Mouse (Mus musculus): ENCODE data around the gene Nrp2. TPM values are rescaled to one million over a fixed set of nuclear protein-coding genes. Genes with fewer than 3 reads are reported as not detected.

The Nrp2 gene
- polyA plus RNA-seq, 1 experiment from 2014 or later: 31.1 TPM

DNA sequence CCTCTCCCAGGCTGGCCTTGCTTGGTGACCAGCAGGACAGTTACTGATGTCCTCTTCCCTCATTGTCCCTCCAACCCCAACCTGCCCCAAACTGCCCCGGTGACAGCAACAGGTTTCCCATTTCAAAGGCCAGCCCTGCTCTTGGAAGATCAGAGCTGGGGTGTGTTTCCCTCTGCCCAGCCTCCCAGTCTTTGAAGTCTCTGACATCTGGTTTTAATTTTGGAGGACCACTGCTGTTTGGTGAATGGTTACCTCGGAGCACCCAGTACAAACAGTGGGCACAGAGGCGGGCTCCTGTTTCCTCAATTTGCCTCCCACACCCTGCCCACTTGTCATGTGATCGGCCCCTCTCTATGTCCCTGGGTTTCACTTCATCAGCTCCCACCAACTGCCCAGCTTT is 63.7 kb downstream of the Nrp2 start:
- no peak for ATAC-seq
- 49% methylated on average over 4 of the region's 4 CpGs for WGBS
- Histone ChIP-seq H3K27me3 (replicated peaks) (no peaks in the 10 kb centered on the region), H3K4me3 (replicated peaks) (no peak overlapping the region), H3K9ac (no peak overlapping the region), H3K9me3 (no peaks in the 10 kb centered on the region), H3K27ac (no peak overlapping the region), H3K4me1 (replicated peaks) (no peaks in the 10 kb centered on the region), H3K36me3 (peaks cover 15% of the 10 kb centered on the region), H3K4me2 (replicated peaks) (no peak overlapping the region)

DNA sequence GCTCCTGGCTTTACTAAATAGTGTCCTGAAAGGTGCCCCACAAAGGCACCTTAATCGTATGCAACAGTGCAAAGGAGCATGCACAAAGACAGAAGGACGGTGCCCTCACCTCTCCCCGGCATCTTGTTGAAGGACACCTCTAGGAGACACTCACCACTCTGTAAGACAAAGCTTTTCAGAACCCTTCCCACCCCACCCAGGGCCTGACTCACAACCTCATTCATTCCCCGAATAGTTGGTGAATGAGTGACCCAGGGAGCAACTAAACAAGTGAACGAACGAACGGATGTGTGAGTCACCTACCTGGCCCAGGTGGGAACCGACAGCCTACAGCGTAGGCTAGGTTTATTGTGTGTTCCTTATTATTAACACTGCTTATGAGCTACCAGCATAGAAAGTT is 64.5 kb downstream of the Nrp2 start:
- H3K4me2 ChIP-seq (replicated peaks): no peak overlapping the region
- no peak overlapping the region for H3K27ac ChIP-seq
- no peak overlapping the region for H3K4me3 ChIP-seq (replicated peaks)
- H3K36me3 ChIP-seq: peaks cover 14% of the 10 kb centered on the region
- no peaks in the 10 kb centered on the region for H3K9me3 ChIP-seq
- H3K4me1 ChIP-seq (replicated peaks): no peaks in the 10 kb centered on the region
- no peaks in the 10 kb centered on the region for H3K27me3 ChIP-seq (replicated peaks)
- no peak overlapping the region for H3K9ac ChIP-seq
- WGBS: 76% methylated on average over 9 of the region's 9 CpGs
- ATAC-seq: peak; percentile 31

DNA sequence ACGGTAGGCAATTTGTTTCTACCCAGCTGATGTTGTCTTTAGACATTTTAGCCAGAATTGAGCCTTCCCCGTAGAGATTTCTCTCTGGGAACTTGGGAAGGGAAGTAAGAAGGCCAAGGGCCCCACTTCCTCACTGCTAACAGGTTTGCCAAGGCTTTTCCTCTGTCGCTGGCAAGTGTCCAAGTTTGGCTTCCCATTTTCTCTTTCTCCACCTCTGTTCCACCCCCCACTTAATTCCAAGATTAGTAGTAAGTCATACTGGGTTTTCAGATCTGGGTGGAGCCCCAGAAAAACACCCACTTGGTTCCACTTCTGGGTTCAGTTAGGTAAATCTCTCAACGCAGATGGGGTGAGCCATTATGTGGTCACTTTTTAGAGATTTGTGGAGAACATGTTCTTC is 67.5 kb downstream of the Nrp2 start:
- ATAC-seq: no peak
- WGBS: 74% methylated on average over 4 of the region's 4 CpGs
- no peak overlapping the region for H3K9ac ChIP-seq
- H3K4me3 ChIP-seq (replicated peaks): no peak overlapping the region
- no peak overlapping the region for H3K4me2 ChIP-seq (replicated peaks)
- H3K9me3 ChIP-seq: no peaks in the 10 kb centered on the region
- no peaks in the 10 kb centered on the region for H3K27me3 ChIP-seq (replicated peaks)
- H3K36me3 ChIP-seq: peaks cover 8% of the 10 kb centered on the region
- no peak overlapping the region for H3K27ac ChIP-seq
- H3K4me1 ChIP-seq (replicated peaks): no peaks in the 10 kb centered on the region

DNA sequence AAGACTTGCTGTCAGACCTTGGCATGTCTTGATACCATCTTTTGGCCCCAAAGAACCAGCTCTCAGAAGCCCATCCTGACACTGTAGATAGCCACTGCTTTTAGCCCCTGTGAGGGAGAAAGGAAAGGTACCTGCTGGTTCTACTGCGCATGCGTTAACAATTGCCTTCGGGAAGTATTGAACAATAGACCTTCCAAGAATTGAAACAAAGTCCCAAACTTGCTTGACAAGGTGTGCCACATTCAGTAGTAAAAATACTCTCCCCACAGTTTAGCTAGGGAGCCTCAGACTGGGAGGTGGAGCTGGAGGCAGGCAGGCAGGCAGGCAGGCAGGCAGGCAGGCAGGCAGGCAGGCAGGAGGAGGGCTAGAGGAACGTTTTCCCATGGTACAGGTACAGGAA is 69.3 kb downstream of the Nrp2 start:
- no peak for ATAC-seq
- Histone ChIP-seq H3K27ac (no peak overlapping the region), H3K36me3 (peaks cover 8% of the 10 kb centered on the region), H3K9me3 (no peaks in the 10 kb centered on the region), H3K27me3 (replicated peaks) (no peaks in the 10 kb centered on the region), H3K4me3 (replicated peaks) (no peak overlapping the region), H3K9ac (no peak overlapping the region), H3K4me2 (replicated peaks) (no peak overlapping the region), H3K4me1 (replicated peaks) (peaks cover 13% of the 10 kb centered on the region)
- 75% methylated on average over 4 of the region's 4 CpGs for WGBS

DNA sequence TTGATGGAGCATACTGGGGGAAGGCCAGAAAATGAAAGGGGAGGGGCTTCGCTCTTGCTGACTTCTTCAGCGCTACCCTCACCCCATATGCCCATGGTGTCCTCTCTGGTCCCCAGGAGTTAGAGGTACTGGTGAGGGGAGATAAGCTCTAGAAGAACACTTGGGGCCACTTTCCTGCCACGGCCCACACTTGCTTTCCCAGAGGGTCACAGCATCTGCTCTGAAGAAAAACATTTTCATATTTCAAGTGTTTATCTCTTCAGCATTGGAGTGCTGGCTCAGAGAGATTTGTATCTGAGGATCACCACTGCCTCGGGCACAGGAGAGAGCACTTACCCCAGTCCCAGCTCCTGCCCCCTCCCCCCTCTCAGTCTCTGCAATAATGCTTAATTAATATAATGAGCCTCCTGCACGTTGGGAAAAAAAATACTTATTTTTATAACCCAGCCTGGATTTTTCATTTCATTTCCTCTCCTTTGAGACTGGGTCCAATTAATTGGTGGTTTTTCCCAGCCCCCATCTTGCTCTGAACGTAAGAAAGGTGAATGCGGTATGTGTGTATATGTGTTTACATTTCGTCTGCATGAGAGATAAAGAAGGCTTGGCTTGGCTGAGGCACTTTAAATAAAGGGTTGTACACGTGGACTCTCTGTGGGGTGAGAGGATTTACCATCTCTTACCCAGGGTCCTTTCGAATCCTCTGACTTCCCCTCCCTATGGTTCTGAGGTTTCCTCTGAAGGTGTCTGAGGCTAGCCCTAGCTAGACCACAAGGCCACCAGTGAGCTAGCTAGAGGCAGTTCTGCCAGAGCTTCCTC is 70.2 kb downstream of the Nrp2 start:
- ATAC-seq: peak; percentile 25; the same call in 1 of the 2 replicates
- Histone ChIP-seq H3K27me3 (replicated peaks) (no peaks in the 10 kb centered on the region), H3K27ac (no peak overlapping the region), H3K9ac (no peak overlapping the region), H3K4me2 (replicated peaks) (no peak overlapping the region), H3K4me1 (replicated peaks) (peaks cover 16% of the 10 kb centered on the region), H3K36me3 (peaks cover 8% of the 10 kb centered on the region), H3K4me3 (replicated peaks) (no peak overlapping the region), H3K9me3 (no peaks in the 10 kb centered on the region)
- WGBS: 53% methylated on average over 10 of the region's 10 CpGs

DNA sequence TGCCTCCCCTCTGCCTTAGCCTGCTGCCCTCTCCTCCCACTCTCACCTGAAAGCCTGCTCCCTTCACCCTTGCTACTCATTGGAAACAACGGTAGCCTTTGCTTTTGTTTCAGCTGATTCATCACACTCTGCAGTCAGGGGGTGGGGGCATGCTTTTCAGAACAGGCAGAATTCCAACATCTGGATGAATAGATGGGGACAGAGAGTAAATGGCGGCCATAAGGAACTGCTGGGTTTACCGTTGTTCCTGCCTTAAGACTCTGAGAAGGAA is 70.8 kb downstream of the Nrp2 start:
- 59% methylated on average over 3 of the region's 3 CpGs for WGBS
- Histone ChIP-seq H3K36me3 (peaks cover 8% of the 10 kb centered on the region; the same call in 1 of the 2 replicates), H3K4me2 (replicated peaks) (no peak overlapping the region), H3K27me3 (replicated peaks) (no peaks in the 10 kb centered on the region), H3K27ac (no peak overlapping the region), H3K4me3 (replicated peaks) (no peak overlapping the region), H3K9ac (no peak overlapping the region), H3K9me3 (no peaks in the 10 kb centered on the region), H3K4me1 (replicated peaks) (peaks cover 16% of the 10 kb centered on the region)
- ATAC-seq: no peak

DNA sequence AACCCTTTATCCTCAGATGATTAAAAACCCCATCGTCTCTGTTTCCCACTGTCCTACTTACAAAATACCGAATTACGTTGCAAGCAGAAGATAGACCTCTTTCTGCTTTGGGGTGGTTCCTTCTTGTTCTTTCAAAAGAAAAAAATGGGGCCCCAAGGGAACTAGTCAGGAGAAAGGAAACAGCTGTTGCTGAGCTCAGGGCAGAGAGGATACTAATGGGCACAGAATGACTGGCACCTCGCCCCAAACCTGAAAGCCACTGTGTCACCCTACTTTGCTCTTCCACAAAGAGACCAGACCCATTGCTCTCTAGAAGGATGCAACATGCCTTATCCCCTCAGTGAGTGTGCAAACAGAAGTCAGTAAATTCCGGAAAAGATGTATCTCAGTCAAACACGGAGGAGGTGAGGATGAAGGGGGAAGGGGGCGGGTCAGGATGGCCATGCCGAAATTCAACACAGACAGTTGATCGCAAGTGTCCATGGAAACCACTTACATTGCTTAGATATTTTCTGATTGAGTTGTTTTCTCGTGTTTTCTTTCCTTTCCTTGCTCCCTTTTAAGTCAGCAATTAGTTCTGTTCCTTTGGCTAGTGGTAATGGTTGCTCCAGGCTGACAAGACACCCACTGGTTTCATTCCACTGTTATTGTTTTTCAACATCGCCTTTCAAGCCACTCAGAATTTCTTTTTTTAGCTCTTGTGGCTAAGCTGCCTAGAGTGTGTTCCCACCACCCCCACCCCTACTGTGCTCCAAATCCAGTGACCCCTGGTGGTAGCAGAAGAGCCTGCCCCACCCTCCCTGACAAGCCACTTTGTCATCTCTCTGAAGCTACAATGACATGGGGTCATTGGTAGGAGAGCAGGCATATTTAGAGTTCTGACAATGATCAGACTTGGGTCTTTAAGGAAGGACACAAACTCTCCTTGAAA is 71.5 kb downstream of the Nrp2 start:
- Histone ChIP-seq H3K4me3 (replicated peaks) (no peak overlapping the region), H3K36me3 (peaks cover 8% of the 10 kb centered on the region; the same call in 1 of the 2 replicates), H3K4me1 (replicated peaks) (peaks cover 16% of the 10 kb centered on the region), H3K9me3 (no peaks in the 10 kb centered on the region), H3K27ac (no peak overlapping the region), H3K4me2 (replicated peaks) (no peak overlapping the region), H3K27me3 (replicated peaks) (no peaks in the 10 kb centered on the region), H3K9ac (no peak overlapping the region)
- ATAC-seq: no peak
- 73% methylated on average over 11 of the region's 11 CpGs for WGBS

DNA sequence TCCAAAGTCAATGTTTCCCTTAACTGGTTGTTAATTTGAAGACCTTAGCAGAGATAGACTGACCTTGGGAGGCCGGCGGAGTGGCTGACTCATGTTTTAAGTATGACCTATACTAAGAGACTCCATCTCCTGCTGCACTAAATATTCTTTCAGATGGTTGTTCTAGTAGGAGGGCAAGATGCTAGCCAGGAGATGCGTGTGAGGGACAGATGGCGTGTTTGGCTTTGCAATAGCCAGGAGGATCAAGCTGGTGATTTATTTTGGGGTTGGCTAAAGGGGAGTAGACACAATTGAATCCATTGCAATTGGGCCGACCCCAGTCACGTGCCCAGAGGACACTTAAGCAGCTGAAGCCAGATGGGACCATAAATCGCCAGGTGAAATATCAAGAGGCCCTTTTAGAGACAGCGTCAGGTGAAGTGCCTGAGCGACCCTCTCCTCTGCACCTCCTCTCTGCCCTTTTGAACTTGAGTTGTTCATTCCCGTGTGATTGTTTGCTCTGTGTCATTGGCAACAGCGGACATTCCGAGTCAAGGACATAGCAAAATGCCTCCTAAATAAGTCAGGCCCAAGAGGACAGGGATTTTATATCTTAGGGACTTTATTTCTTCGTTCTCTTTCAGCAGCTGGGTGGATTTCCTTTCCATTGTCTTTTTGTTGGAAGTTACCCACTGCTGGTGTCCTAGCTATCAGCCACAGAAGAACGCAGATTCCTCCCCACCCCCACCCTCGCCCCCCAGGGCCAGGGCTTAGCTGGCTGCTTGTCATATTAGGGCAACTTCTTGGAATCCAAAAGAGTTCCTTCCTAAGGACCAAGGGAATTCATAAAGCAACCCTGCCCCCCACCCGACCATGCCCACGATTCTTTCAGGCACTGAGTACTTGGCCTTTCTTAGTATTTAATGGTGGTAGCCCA is 74.5 kb downstream of the Nrp2 start:
- Histone ChIP-seq H3K9me3 (no peaks in the 10 kb centered on the region), H3K27ac (no peak overlapping the region), H3K4me1 (replicated peaks) (peaks cover 16% of the 10 kb centered on the region), H3K4me3 (replicated peaks) (no peak overlapping the region), H3K27me3 (replicated peaks) (no peaks in the 10 kb centered on the region), H3K9ac (no peak overlapping the region), H3K36me3 (0 out of 2 replicates have a peak, but pooled peaks cover under 1% of the 10 kb centered on the region), H3K4me2 (replicated peaks) (no peak overlapping the region)
- ATAC-seq: no peak
- WGBS: 45% methylated on average over 17 of the region's 17 CpGs

DNA sequence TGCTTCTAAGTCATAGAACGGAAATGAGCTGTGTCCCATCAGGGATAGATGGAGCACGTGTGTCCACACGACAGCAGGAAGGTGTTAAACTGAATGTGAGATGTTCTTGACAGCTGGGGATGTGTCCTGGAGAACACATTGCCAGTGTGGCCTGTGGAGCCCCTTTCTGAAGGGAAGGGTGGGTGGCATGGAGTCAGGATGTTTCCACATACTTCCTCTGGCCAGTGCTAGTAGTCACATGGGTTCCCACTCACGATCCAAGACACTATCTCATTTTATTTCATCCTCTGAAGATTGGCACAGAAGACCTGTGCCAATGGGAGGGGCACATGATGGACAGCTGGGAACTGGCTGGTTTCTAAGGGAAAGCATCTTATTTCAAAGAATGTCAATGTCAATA is 75.8 kb downstream of the Nrp2 start:
- Histone ChIP-seq H3K27ac (no peak overlapping the region), H3K4me2 (replicated peaks) (no peak overlapping the region), H3K9ac (no peak overlapping the region), H3K4me1 (replicated peaks) (peaks cover 16% of the 10 kb centered on the region), H3K27me3 (replicated peaks) (no peaks in the 10 kb centered on the region), H3K36me3 (peaks cover 7% of the 10 kb centered on the region), H3K4me3 (replicated peaks) (no peak overlapping the region), H3K9me3 (no peaks in the 10 kb centered on the region)
- WGBS: 84% methylated on average over 4 of the region's 4 CpGs
- no peak for ATAC-seq

DNA sequence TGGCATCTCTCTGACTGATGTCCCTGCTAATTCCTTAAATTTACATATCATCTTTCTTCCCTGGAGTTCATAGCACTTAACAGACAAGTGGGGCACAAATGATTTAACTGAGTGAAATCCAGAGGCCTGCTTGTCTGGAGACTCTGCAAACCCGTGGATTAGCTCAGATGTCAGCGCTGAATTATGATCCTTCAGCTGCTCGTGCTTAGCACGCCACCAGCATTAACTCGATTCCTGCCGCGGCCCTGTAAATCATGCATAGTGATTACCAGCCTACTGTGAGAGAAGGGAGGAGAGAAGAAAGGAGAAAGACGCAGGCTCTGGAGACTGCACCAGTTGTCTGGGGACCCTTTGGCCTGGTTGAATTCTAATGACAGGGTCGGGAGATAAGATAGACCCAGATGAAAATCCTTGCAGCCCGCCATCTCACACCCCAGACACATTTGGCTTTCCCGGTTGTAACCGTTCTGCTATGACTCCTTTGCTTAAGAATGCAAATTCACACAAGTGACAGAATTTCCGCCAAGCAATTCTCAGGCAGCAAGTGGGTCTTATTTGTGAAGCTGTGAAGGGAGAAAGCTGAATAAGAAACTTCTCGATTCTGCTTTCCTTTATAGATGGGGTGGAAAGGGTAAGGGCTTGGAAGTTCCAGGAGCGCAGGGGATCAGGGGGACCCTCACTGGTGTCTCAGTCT is 77.1 kb downstream of the Nrp2 start:
- Histone ChIP-seq H3K36me3 (peaks cover 7% of the 10 kb centered on the region), H3K4me1 (replicated peaks) (peaks cover 16% of the 10 kb centered on the region), H3K9me3 (no peaks in the 10 kb centered on the region), H3K4me3 (replicated peaks) (no peak overlapping the region), H3K27ac (no peak overlapping the region), H3K27me3 (replicated peaks) (no peaks in the 10 kb centered on the region), H3K4me2 (replicated peaks) (no peak overlapping the region), H3K9ac (no peak overlapping the region)
- ATAC-seq: no peak
- WGBS: 33% methylated on average over 15 of the region's 15 CpGs

DNA sequence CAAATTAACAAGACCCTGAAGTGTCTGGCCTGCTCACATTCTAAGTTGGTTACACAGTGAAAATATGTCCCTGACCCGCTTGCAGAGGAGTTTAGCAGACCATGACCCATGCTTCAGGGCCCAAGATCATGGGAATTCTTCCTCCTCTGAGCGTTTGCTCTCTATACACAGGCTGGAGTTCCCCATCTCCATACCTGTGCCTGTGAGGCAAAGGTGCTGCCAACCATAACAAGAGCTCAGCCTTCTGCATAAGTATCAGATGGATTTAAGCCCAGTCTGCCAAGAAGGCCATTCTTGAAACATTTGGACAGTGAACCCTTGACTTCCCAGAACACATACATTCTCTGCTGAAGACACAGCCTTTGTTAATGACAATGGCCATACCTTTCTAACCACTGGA is 79.1 kb downstream of the Nrp2 start:
- Histone ChIP-seq H3K4me1 (replicated peaks) (peaks cover 5% of the 10 kb centered on the region), H3K4me2 (replicated peaks) (no peak overlapping the region), H3K4me3 (replicated peaks) (no peak overlapping the region), H3K9ac (no peak overlapping the region), H3K27ac (no peak overlapping the region), H3K9me3 (no peaks in the 10 kb centered on the region), H3K36me3 (peaks cover 7% of the 10 kb centered on the region), H3K27me3 (replicated peaks) (no peaks in the 10 kb centered on the region)
- no peak for ATAC-seq
- 94% methylated on average over 2 of the region's 2 CpGs for whole genome bisulfite sequencing
